Mouse (Mus musculus) brain, adult 2 months (tissue): ENCODE data around the gene Galnt16.

Experiments used
- DNase-seq: peaks from one replicate; pipeline ENCODE4 v3.0.0; 2011; ENCODE audit warnings: low read depth, low spot score

The Galnt16 gene

GRCm38 (mm10) chr12:80517977-80518376 lies at the start of gene Galnt16:
Gene Galnt16 (plus strand): TSS chr12:80518277.
- no peak for DNase-seq

DNA sequence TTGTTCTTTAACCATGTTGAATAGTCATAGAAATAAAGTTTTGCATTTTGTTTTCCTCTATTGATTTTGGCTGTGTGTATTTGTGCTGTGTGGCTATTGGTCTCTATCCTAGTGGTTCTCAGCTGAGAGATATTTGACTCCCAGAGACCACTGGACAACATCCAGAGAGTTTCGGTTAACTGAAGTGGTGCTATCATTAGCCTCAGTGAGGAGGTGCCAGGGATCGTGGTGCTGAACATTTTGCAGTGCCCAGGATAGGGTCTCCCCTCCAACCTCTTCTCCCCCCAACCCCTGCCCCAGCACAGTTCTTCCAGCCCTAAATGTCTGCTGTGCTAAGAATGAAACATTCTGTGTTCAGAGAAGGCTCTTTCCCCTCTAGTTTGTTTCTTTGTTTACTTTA lies 47.9 kb upstream of the Galnt16 start:
- no peak for DNase-seq

DNA sequence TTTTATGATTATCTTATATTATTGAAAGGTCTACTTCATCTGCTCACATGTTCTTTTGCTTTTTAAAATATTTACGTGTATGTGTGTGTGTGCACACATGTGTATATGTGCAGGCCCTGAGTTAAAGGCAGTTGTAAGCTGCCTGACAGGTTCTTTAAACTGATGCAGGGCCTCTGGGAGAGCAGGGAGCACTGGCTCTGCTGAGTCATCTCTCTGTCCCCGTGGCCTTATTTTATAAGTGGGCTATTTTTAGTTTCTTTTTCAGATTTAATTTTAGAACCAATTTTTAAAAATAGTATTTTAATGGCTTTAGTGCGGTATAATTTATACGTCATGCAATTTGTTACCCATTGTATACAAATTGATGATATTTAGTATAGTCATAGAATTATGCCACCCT lies 46.2 kb upstream of the Galnt16 start:
- DNase-seq: peak; percentile 26

GRCm38 (mm10) chr12:80473731-80474130 lies 44.3 kb upstream of the Galnt16 start:
- DNase-seq: no peak

- no peak for DNase-seq
Measured at GRCm38 (mm10) chr12:80479986-80480385, 38.1 kb upstream of the Galnt16 start.

GRCm38 (mm10) chr12:80483397-80483796 lies 34.7 kb upstream of the Galnt16 start:
- DNase-seq: no peak

DNA sequence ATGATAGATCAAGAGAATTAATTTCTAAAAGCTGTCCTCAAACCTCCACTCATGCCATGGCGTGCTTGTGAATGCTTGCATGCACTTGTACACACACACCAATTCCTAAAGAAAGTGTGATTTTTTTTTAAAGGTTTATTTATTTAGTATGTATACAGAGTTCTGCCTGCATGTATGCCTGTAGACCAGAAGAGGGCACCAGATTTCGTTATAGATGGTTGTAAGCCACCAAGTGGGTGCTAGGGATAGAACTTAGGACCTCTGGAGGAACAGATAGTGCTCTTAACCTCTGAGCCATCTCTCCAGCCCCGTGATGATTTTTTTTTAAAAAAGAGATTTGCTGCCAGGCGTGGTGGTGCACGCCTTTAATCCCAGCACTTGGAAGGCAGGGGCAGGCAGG lies 24.8 kb upstream of the Galnt16 start:
- DNase-seq: no peak

GRCm38 (mm10) chr12:80495691-80496090 lies 22.4 kb upstream of the Galnt16 start:
- DNase-seq: no peak

DNA sequence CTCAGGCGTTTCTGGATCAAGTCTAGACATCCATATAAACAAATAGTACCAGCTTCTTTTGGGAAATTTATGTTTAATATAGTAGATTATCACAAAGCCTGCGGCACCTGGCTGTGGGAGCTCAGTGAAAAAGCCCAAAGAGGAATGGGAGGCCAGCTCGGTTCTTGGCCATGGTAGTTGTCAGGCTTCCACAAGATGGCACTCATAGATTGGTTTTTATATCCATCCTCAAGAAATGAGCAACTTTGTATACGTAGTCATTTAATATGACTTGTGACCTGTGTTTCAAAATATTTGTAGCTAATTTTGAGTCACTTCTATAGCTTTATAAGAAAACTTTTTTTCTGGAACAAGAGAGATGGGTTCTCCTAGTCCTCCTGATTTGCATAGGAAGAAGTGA lies 19.7 kb upstream of the Galnt16 start:
- DNase-seq: peak; percentile 48

GRCm38 (mm10) chr12:80500506-80500905 lies 17.6 kb upstream of the Galnt16 start:
- DNase-seq: no peak

GRCm38 (mm10) chr12:80504718-80505117 lies 13.4 kb upstream of the Galnt16 start:
- no peak for DNase-seq

DNA sequence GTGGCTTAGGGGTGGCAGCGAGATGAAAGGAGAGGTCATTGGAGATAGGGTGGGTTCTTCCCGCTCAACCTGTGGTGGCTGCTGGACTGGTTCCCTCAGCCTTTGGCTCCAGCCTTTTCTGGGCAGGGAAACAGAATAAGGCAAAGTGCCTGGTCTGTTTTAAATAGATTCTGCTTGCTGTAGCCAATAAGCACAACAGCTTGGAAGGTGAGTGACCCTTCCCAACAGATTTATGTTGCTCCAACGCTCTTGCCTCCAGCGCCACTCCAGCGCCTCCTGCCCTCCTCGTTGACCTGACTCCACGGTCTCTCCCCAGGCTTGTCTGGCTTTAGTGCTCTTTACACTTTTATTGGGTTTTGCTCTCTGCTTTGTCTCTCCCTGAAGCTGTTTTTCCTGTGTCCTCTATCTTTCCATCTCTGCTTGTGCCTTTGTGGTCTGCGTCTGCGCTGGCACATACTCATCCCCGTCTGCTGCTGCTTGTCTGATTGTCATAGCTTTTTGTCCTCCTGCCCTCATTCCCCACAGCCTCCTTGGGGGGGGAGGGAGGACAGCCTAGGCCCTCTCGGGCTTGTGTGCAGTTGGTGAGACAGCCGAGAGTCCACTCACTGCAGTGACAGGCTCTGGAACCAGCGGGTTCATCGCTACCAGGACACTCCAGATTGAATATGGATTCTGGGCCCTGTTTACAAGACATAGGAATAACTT lies 10.9 kb upstream of the Galnt16 start:
- no peak for DNase-seq

- DNase-seq: peak; percentile 67
Measured at GRCm38 (mm10) chr12:80518393-80518756, 298 bp downstream of the Galnt16 start.

DNA sequence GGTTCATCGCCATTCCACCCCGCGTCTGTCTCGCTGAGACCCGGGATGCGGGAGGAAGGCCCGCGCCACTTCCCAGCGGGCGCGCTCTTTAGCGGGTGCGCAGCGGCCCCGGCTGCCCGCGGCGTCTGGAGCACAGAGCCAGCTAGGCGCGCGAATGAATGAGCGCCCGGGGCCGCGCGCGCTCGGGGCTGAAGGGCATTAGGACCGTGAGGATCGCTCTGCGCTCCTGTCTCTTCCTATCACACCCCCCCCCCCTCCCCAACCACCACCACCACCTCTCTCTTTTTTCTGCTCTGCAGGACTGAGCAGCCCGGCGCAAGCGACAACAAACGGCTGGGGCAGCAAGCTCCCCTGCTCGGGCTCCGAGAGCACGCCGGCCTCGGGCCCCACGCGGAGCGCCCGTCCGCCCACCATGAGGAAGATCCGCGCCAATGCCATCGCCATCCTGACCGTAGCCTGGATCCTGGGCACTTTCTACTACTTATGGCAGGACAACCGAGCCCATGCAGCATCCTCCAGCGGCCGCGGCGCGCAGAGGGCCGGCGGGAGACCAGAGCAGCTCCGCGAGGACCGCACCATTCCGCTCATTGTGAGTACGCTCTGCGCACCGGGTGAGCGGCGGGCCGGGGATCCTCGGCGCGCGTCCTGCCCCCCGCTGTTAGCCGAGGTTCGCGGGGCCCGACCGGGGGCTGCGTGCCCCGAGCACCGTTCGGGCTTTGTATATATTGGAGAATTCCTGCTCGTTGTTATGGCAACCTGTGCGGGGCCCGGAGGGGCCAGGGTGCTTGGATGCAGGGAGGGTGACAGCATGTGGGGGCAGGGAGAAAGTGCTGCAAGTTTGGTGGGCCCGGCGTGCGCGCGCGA lies 912 bp downstream of the Galnt16 start:
- DNase-seq: peak; percentile 91

DNA sequence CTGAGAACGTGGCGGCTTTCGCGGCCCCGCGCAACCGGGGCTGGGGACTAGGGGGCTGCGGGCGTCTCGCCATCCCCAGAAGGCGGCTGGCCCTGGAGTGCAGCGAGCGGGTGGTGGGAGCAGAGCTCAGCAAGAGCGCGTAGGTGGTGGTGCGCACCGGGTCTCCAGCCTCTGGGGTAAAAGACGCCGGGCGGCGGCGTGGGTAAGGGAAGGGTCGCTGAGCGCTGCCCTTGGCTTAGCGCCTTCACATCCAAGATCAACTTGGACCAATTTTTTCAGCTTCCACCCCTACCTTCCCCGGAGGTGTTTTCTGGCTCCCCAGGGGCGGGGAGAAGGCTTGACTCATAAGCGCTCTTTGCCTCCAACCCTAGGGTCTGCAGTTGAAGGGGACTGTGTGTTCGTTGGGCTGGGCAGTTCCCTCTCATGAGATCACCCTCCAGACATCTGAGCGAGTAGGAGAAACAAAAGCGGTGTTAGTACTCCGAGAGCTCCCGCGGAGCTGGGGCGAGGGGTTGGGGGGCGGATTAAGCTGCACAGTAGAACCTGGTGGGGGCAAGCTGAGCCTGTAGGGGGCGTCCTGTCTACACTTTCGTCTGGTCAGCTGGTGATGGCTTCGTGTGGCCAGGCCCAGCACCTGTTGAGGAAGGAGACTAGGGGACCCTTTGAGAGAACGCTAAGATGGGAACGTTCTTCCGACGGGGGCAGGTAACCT lies 1.7 kb downstream of the Galnt16 start:
- DNase-seq: peak; percentile 87

DNA sequence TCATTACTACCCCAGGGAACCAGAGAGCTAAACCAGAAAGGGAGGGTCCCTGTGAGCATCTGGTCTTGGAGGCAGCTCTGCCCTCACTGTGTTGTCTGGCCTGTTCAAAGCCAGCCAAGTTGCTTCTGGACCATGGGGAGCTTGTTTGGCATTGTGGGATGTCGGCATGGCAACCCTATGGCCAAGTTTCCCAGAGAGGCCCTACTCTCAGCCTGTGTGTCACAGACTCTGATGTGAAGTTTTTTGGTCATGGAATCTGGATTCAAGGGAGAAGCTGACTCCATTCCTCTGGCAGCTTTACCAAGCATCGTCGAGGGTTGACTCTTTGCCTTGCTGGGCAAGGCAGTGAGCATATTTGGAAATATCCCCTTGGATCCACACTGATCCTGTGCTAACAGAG lies 3.9 kb downstream of the Galnt16 start:
- no peak for DNase-seq

- no peak for DNase-seq
Measured at GRCm38 (mm10) chr12:80524276-80524921, 6.3 kb downstream of the Galnt16 start.

DNA sequence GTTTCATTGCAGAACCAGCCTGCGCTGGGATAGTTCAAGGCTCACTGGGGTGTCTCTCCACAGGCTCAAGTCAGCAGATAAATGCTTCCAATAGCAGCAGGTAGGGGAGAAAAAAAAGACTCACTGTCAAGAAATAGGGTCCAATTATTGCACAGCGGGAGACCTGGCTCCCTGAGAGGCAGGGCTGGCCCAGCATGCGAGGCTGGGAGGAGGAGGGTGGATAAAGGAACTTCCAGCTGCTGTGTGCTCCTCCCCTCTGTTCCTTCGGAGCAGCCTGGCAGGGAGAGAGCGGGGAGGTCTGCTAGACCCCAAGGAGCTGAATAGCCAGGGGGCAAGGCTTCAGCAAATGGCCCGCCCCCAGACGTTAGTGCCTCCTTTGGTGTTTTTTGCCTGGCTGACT lies 7.4 kb downstream of the Galnt16 start:
- DNase-seq: peak; percentile 41

- DNase-seq: no peak
Measured at GRCm38 (mm10) chr12:80526511-80526910, 8.4 kb downstream of the Galnt16 start.

- peak; percentile 87 for DNase-seq
Measured at GRCm38 (mm10) chr12:80527727-80528389, 9.8 kb downstream of the Galnt16 start.

DNA sequence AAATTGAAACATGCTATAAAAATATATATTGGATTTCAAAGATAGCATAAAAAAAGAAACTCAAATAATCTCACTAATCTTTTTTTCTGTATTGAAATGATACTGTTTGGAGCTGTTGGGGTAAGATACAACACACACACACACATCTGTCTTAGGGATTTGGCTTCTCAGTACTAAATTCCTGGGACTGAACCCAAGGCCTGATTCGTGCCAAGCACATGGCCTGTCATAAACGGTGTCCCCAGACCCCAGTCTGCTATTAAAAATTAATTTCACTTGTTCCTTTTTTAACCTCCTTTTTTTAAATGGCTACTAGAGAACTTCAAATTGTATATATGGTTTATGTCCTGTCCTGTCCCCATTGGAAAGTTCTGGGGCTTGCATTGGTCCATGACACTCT lies 12.0 kb downstream of the Galnt16 start:
- DNase-seq: no peak
